In genomic region chr5:75481595-75481994, GRCm38 (mm10) we compare ENCODE assay signal across 22 mouse cellular contexts.
A peak's percentile ranks its signal among the peaks of the same experiment; 100 is the strongest.
DNase-seq lines count a peak whose midpoint lies in the region; ATAC-seq lines count a peak whose summit lies in the region.
"Had no signal": no experiment of that assay in that cellular context is flagged by ENCODE, and none has a peak within 500 bp of the region (broad histone marks: within the 10 kb centered on the region; RNA-seq: fewer than 3 reads in every experiment).

No protein-coding gene starts in this region.

- H3K27me3 ChIP-seq in forebrain, embryonic 11.5 days (ENCODE audit: control insufficient read depth, insufficient read depth, low read length) = no peaks in the 10 kb centered on the region
- H3K27me3 ChIP-seq in forebrain, embryonic 15.5 days = no peaks in the 10 kb centered on the region
- H3K27me3 ChIP-seq in kidney, embryonic 15.5 days = no peaks in the 10 kb centered on the region
- no peaks in the 10 kb centered on the region for H3K27me3 ChIP-seq in limb, embryonic 10.5 days (ENCODE audit: low read depth, poor library complexity, severe bottlenecking)
- H3K27me3 ChIP-seq: heart, embryonic 15.5 days; liver, embryonic 12.5 days; neural tube, embryonic 13.5 days had no signal

- peak; percentile 58 for DNase-seq in forebrain, embryonic 11.5 days (ENCODE audit: low spot score)
- DNase-seq in kidney, adult 18-20 months = no peak
- peak; percentile 39 for DNase-seq in embryo, embryonic 9.5 days (ENCODE audit: extremely low spot score)
- DNase-seq in limb, embryonic 10.5 days (ENCODE audit: low spot score) = peak; percentile 39
- DNase-seq in frontal cortex, adult 2 months (ENCODE audit: extremely low spot score in 1 of 2, low spot score in 1 of 2) = no peak
- DNase-seq: adrenal gland, postnatal 14 days; B cell, adult 2 months; cerebellum, adult 18-20 months; gastrocnemius, adult 2 months; heart, adult 18-20 months; kidney, adult 11 months; layer of hippocampus, postnatal 36 days; lung, embryonic 14.5 days had no signal

- no peak overlapping the region for H3K27ac ChIP-seq in forebrain, embryonic 11.5 days (ENCODE audit: low read depth, low read length)
- no peak overlapping the region for H3K27ac ChIP-seq in forebrain, embryonic 15.5 days (replicated peaks)
- no peak overlapping the region for H3K27ac ChIP-seq in kidney, embryonic 15.5 days
- peak overlapping the region; percentile 51; the same call in 1 of the 2 replicates for H3K27ac ChIP-seq in limb, embryonic 10.5 days
- H3K27ac ChIP-seq: gastrocnemius, adult 2 months; heart, embryonic 15.5 days; liver, embryonic 12.5 days; macrophage; midbrain, embryonic 12.5 days; neural tube, embryonic 13.5 days had no signal

- no peak overlapping the region; the same call in 1 of the 2 replicates for H3K9ac ChIP-seq in forebrain, embryonic 11.5 days (ENCODE audit: low read length)
- no peak overlapping the region for H3K9ac ChIP-seq in forebrain, embryonic 15.5 days (replicated peaks)
- no peak overlapping the region for H3K9ac ChIP-seq in kidney, embryonic 15.5 days
- H3K9ac ChIP-seq: heart, embryonic 15.5 days; liver, embryonic 12.5 days; lung, embryonic 14.5 days; midbrain, embryonic 12.5 days; neural tube, embryonic 13.5 days had no signal

- no peaks in the 10 kb centered on the region for H3K9me3 ChIP-seq in forebrain, embryonic 11.5 days (ENCODE audit: control insufficient read depth, low read length)
- no peaks in the 10 kb centered on the region for H3K9me3 ChIP-seq in forebrain, embryonic 15.5 days
- no peaks in the 10 kb centered on the region for H3K9me3 ChIP-seq in kidney, embryonic 15.5 days (replicated peaks)
- H3K9me3 ChIP-seq in limb, embryonic 10.5 days (replicated peaks) = no peaks in the 10 kb centered on the region
- H3K9me3 ChIP-seq: heart, embryonic 15.5 days; liver, embryonic 12.5 days; midbrain, embryonic 12.5 days; neural tube, embryonic 13.5 days had no signal

- H3K4me3 ChIP-seq in forebrain, embryonic 11.5 days (ENCODE audit: low read depth, low read length) = no peak overlapping the region
- no peak overlapping the region for H3K4me3 ChIP-seq in forebrain, embryonic 15.5 days
- H3K4me3 ChIP-seq in kidney, embryonic 15.5 days (replicated peaks) = no peak overlapping the region
- H3K4me3 ChIP-seq in limb, embryonic 10.5 days = no peak overlapping the region
- H3K4me3 ChIP-seq: gastrocnemius, adult 2 months; heart, embryonic 15.5 days; liver, embryonic 12.5 days; midbrain, embryonic 12.5 days; neural tube, embryonic 13.5 days had no signal

- WGBS in forebrain, embryonic 11.5 days = 11% methylated on average over 7 of the region's 7 CpGs
- 12% methylated on average over 7 of the region's 7 CpGs for WGBS in forebrain, embryonic 15.5 days
- 24% methylated on average over 7 of the region's 7 CpGs for WGBS in kidney, embryonic 15.5 days
- WGBS in limb, embryonic 10.5 days = 17% methylated on average over 7 of the region's 7 CpGs

- H3K4me2 ChIP-seq in forebrain, embryonic 11.5 days (ENCODE audit: low read depth, low read length, severe bottlenecking) = no peak overlapping the region
- no peak overlapping the region for H3K4me2 ChIP-seq in forebrain, embryonic 15.5 days (replicated peaks)
- no peak overlapping the region for H3K4me2 ChIP-seq in kidney, embryonic 15.5 days
- H3K4me2 ChIP-seq: heart, embryonic 15.5 days; liver, embryonic 12.5 days; lung, embryonic 14.5 days; midbrain, embryonic 12.5 days; neural tube, embryonic 13.5 days had no signal

- H3K36me3 ChIP-seq in forebrain, embryonic 11.5 days (ENCODE audit: control insufficient read depth, insufficient read depth, low read length) = no peaks in the 10 kb centered on the region
- H3K36me3 ChIP-seq in forebrain, embryonic 15.5 days = no peaks in the 10 kb centered on the region
- H3K36me3 ChIP-seq in kidney, embryonic 15.5 days = no peaks in the 10 kb centered on the region
- no peaks in the 10 kb centered on the region for H3K36me3 ChIP-seq in limb, embryonic 10.5 days
- H3K36me3 ChIP-seq: heart, embryonic 15.5 days; liver, embryonic 12.5 days; midbrain, embryonic 12.5 days; neural tube, embryonic 13.5 days had no signal

- H3K4me1 ChIP-seq in forebrain, embryonic 11.5 days (replicated peaks; ENCODE audit: control insufficient read depth, insufficient read depth, low read length) = peaks cover 4% of the 10 kb centered on the region
- H3K4me1 ChIP-seq in forebrain, embryonic 15.5 days = 0 out of 2 replicates have a peak, but pooled peaks cover 5% of the 10 kb centered on the region
- H3K4me1 ChIP-seq in kidney, embryonic 15.5 days = peaks cover 6% of the 10 kb centered on the region
- peaks cover 11% of the 10 kb centered on the region for H3K4me1 ChIP-seq in limb, embryonic 10.5 days
- H3K4me1 ChIP-seq: heart, embryonic 15.5 days; liver, embryonic 12.5 days had no signal

- ATAC-seq in forebrain, embryonic 11.5 days (replicated peaks; ENCODE audit: low FRiP score) = peak; percentile 55; the same call in 1 of the 2 replicates
- no peak for ATAC-seq in forebrain, embryonic 15.5 days (replicated peaks)
- ATAC-seq in kidney, embryonic 15.5 days (replicated peaks; ENCODE audit: low FRiP score) = peak; percentile 15; the same call in 1 of the 2 replicates
- ATAC-seq: activated CD4-positive, CD25-positive, alpha-beta regulatory T cell, adult 4 months; liver, embryonic 12.5 days; Patski had no signal

Comparison
In these comparisons a context has a peak if more than half of its experiments do, and no peak if none do; other contexts are left out.
1. DNase-seq: peak in forebrain, embryonic 11.5 days (single experiment), embryo, embryonic 9.5 days (single experiment) and limb, embryonic 10.5 days (single experiment); none in kidney, adult 18-20 months (single experiment) and frontal cortex, adult 2 months (0 of 2).